Mouse (Mus musculus): ENCODE results near the gene Acta2. TPM values are rescaled to one million over a fixed set of nuclear protein-coding genes. Genes with fewer than 3 reads are reported as not detected.
"Not testable (repeated sequence)": the region's sequence is repeated elsewhere in the genome, so short reads cannot be mapped to it uniquely, and the experiment has no call there.

Gene Acta2
- polyA plus RNA-seq, 1 experiment from 2014 or later = 464 TPM

DNA sequence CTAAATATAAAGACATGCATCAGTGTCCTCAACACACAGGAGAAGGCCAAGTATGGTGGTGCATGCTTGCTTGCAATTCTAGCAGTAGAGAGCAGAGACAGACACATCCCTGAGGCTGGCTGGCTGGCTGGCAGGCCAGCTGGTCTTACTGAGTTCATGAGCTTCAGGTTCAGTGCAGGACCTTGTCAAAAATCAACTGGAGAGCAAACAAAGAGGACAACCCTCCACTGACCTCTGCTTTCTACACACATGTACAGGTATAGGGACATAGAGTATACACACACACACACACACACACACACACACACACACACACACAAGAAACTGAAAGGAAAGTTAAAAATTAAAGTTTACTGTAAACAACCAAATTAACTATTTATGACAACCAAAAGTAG, 42.1 kb downstream of the Acta2 start:
- H3K4me3 ChIP-seq (replicated peaks) = no peak overlapping the region
- peaks cover 11% of the 10 kb centered on the region for H3K4me1 ChIP-seq
- H3K9ac ChIP-seq = no peak overlapping the region
- H3K27ac ChIP-seq = no peak overlapping the region
- H3K27me3 ChIP-seq = no peaks in the 10 kb centered on the region
- no peaks in the 10 kb centered on the region for H3K36me3 ChIP-seq
- no peak overlapping the region for H3K4me2 ChIP-seq
- H3K9me3 ChIP-seq (replicated peaks) = no peaks in the 10 kb centered on the region
- ATAC-seq (replicated peaks; ENCODE audit: low FRiP score) = no peak

GRCm38 (mm10) chr19:34212489-34213250, 42.7 kb downstream of the Acta2 start:
- H3K27ac ChIP-seq = no peak overlapping the region
- no peak for ATAC-seq (replicated peaks; ENCODE audit: low FRiP score)
- no peaks in the 10 kb centered on the region for H3K9me3 ChIP-seq (replicated peaks)
- WGBS = 83% methylated on average over 12 of the region's 12 CpGs
- H3K36me3 ChIP-seq = no peaks in the 10 kb centered on the region
- no peak overlapping the region for H3K9ac ChIP-seq
- peaks cover 11% of the 10 kb centered on the region for H3K4me1 ChIP-seq
- H3K27me3 ChIP-seq = no peaks in the 10 kb centered on the region
- H3K4me2 ChIP-seq = no peak overlapping the region
- no peak overlapping the region for H3K4me3 ChIP-seq (replicated peaks)

- Histone ChIP-seq H3K4me2 (no peak overlapping the region), H3K9me3 (replicated peaks) (no peaks in the 10 kb centered on the region), H3K4me1 (peaks cover 11% of the 10 kb centered on the region), H3K9ac (no peak overlapping the region), H3K27ac (no peak overlapping the region), H3K36me3 (no peaks in the 10 kb centered on the region), H3K4me3 (replicated peaks) (no peak overlapping the region), H3K27me3 (no peaks in the 10 kb centered on the region)
- no peak for ATAC-seq (replicated peaks; ENCODE audit: low FRiP score)
- WGBS = 60% methylated on average over 2 of the region's 2 CpGs
Observed at GRCm38 (mm10) chr19:34210841-34211240, 44.5 kb downstream of the Acta2 start.

GRCm38 (mm10) chr19:34209930-34210581, 45.3 kb downstream of the Acta2 start:
- no peaks in the 10 kb centered on the region for H3K36me3 ChIP-seq
- no peaks in the 10 kb centered on the region for H3K9me3 ChIP-seq (replicated peaks)
- H3K9ac ChIP-seq = no peak overlapping the region
- no peaks in the 10 kb centered on the region for H3K27me3 ChIP-seq
- H3K4me1 ChIP-seq = peaks cover 11% of the 10 kb centered on the region
- H3K27ac ChIP-seq = no peak overlapping the region
- WGBS = 58% methylated on average over 8 of the region's 8 CpGs
- peak; percentile 85 for ATAC-seq (replicated peaks; ENCODE audit: low FRiP score)
- no peak overlapping the region for H3K4me3 ChIP-seq (replicated peaks)
- no peak overlapping the region for H3K4me2 ChIP-seq

GRCm38 (mm10) chr19:34209031-34209430, 46.4 kb downstream of the Acta2 start:
- H3K36me3 ChIP-seq = no peaks in the 10 kb centered on the region
- WGBS = 60% methylated on average over 3 of the region's 3 CpGs
- H3K27me3 ChIP-seq = no peaks in the 10 kb centered on the region
- no peak overlapping the region for H3K4me2 ChIP-seq
- H3K9me3 ChIP-seq (replicated peaks) = no peaks in the 10 kb centered on the region
- H3K4me3 ChIP-seq (replicated peaks) = no peak overlapping the region
- no peak overlapping the region for H3K27ac ChIP-seq
- H3K9ac ChIP-seq = no peak overlapping the region
- peak; percentile 62 for ATAC-seq (replicated peaks; ENCODE audit: low FRiP score)
- peaks cover 11% of the 10 kb centered on the region for H3K4me1 ChIP-seq

GRCm38 (mm10) chr19:34206760-34207440, 48.5 kb downstream of the Acta2 start:
- Histone ChIP-seq H3K9ac (no peak overlapping the region), H3K36me3 (no peaks in the 10 kb centered on the region), H3K9me3 (replicated peaks) (no peaks in the 10 kb centered on the region), H3K27ac (no peak overlapping the region), H3K4me1 (peaks cover 11% of the 10 kb centered on the region), H3K27me3 (no peaks in the 10 kb centered on the region), H3K4me2 (no peak overlapping the region), H3K4me3 (replicated peaks) (no peak overlapping the region)
- 76% methylated on average over 8 of the region's 8 CpGs for WGBS
- ATAC-seq (replicated peaks; ENCODE audit: low FRiP score) = no peak

DNA sequence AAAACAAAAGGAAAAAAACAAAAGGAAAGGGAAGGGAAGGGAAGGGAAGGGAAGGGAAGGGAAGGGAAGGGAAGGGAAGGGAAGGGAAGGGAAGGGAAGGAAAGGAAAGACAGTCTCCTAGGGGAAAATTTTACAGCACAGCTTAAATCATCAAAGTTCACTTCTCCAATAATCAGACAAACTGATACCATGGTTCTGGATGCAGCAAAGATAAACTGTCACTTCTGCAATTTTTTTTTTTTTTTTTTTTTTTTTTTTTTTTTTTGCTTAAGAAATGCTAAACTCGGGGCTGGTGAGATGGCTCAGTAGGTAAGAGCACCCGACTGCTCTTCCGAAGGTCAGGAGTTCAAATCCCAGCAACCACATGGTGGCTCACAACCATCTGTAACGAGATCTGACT, 49.3 kb downstream of the Acta2 start:
- not testable (repeated sequence) for H3K4me2 ChIP-seq; ATAC-seq (replicated peaks; ENCODE audit: low FRiP score); H3K9ac ChIP-seq; H3K36me3 ChIP-seq; H3K4me3 ChIP-seq (replicated peaks); H3K27ac ChIP-seq; H3K9me3 ChIP-seq (replicated peaks); H3K27me3 ChIP-seq
- peaks cover 11% of the 10 kb centered on the region for H3K4me1 ChIP-seq
- WGBS = 70% methylated on average over 4 of the region's 4 CpGs

- WGBS = 87% methylated on average over 2 of the region's 2 CpGs
Observed at GRCm38 (mm10) chr19:34202668-34203067, 52.7 kb downstream of the Acta2 start.

DNA sequence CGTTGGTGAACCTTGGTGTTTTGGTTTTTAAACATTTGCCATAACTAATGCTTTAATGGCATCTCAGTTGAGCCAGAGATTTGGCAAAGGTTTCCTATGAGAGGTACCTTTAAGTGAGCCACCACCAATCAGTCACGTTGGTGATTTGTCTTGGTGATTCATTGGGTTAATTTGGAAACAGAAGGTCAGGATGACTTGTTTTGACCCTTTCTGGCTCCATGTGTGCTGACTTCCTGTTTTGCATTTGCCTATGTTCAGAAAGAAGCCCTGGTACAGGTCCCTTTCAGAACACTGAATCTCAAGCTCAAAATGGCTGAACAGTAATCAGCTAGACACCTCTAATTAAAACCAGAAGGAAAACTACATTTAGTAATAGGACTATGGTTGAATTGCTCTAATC, 55.9 kb downstream of the Acta2 start:
- Histone ChIP-seq H3K27me3 (no peaks in the 10 kb centered on the region), H3K4me1 (no peaks in the 10 kb centered on the region), H3K4me2 (no peak overlapping the region), H3K4me3 (replicated peaks) (no peak overlapping the region), H3K9ac (no peak overlapping the region), H3K9me3 (replicated peaks) (no peaks in the 10 kb centered on the region), H3K36me3 (no peaks in the 10 kb centered on the region), H3K27ac (no peak overlapping the region)
- no peak for ATAC-seq (replicated peaks; ENCODE audit: low FRiP score)
- WGBS = 61% methylated on average over 2 of the region's 2 CpGs

More at GRCm38 (mm10) chr19:34202668-34203067, 52.7 kb downstream of the Acta2 start:
- no peak for ATAC-seq (replicated peaks; ENCODE audit: low FRiP score)
- Histone ChIP-seq H3K27ac (no peak overlapping the region), H3K9ac (no peak overlapping the region), H3K4me2 (no peak overlapping the region), H3K36me3 (no peaks in the 10 kb centered on the region), H3K4me1 (no peaks in the 10 kb centered on the region), H3K27me3 (no peaks in the 10 kb centered on the region), H3K4me3 (replicated peaks) (no peak overlapping the region), H3K9me3 (replicated peaks) (no peaks in the 10 kb centered on the region)

DNA sequence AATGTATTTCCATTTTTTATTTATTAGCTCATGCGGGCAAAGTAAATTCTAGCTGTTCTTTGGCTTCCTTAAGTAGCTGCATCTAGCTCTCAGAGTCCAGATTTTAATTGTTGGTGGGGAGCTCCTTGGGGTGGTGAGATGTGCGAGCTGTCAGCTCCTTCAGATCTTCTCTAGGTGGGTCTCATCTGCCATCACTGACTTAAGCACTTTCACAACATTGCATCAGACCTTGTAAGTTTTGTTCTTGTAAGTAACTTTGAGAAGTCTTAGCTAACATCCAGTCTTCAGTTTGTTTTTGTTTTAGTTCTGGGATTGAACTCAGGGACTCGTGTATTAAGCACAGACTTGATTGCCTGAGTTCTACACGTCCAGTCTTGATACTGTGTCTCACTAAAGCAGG, 56.5 kb downstream of the Acta2 start:
- Histone ChIP-seq H3K36me3 (no peaks in the 10 kb centered on the region), H3K27ac (no peak overlapping the region), H3K4me1 (no peaks in the 10 kb centered on the region), H3K4me2 (no peak overlapping the region), H3K9me3 (replicated peaks) (no peaks in the 10 kb centered on the region), H3K4me3 (replicated peaks) (no peak overlapping the region), H3K9ac (no peak overlapping the region), H3K27me3 (no peaks in the 10 kb centered on the region)
- ATAC-seq (replicated peaks; ENCODE audit: low FRiP score) = no peak
- WGBS = 82% methylated on average over 4 of the region's 4 CpGs

- WGBS = 76% methylated on average over 1 of the region's 1 CpGs
- ATAC-seq (replicated peaks; ENCODE audit: low FRiP score) = no peak; the same call in 1 of the 2 replicates
Observed at GRCm38 (mm10) chr19:34198066-34198465, 57.3 kb downstream of the Acta2 start.

DNA sequence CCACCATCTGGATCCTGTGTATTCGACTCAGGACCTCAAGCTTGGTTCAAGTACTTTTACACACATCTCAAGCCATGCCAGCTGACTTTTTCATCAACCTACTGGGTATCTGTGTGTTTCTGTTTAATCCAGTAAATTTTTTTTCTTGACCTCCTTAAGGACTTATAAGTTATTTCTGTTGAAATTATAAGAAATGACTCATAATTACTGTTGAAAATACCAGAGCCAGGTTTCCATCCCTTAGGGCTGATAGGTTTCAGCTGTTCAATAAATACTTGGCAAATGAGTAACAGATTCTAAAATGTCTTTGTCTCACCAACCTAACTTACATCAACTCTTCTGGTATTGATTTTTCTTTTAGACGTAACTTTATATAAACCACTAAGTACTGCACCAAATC, 60.4 kb downstream of the Acta2 start:
- Histone ChIP-seq H3K4me2 (no peak overlapping the region), H3K4me1 (peaks cover 5% of the 10 kb centered on the region; the same call in 1 of the 2 replicates), H3K9ac (no peak overlapping the region), H3K36me3 (no peaks in the 10 kb centered on the region), H3K9me3 (replicated peaks) (no peaks in the 10 kb centered on the region), H3K27me3 (no peaks in the 10 kb centered on the region), H3K4me3 (replicated peaks) (no peak overlapping the region), H3K27ac (no peak overlapping the region)
- ATAC-seq (replicated peaks; ENCODE audit: low FRiP score) = no peak
- 73% methylated on average over 2 of the region's 2 CpGs for WGBS

More at GRCm38 (mm10) chr19:34198066-34198465, 57.3 kb downstream of the Acta2 start:
- no peaks in the 10 kb centered on the region; the same call in 1 of the 2 replicates for H3K4me1 ChIP-seq
- H3K36me3 ChIP-seq = no peaks in the 10 kb centered on the region
- H3K9me3 ChIP-seq (replicated peaks) = no peaks in the 10 kb centered on the region
- H3K9ac ChIP-seq = no peak overlapping the region
- H3K27ac ChIP-seq = no peak overlapping the region
- no peaks in the 10 kb centered on the region for H3K27me3 ChIP-seq
- no peak overlapping the region for H3K4me3 ChIP-seq (replicated peaks)
- H3K4me2 ChIP-seq = no peak overlapping the region
